Mouse (Mus musculus) small intestine, adult 2 months (tissue): ENCODE data around the gene Golga2.

ENCODE experiments used
- CTCF ChIP-seq: fragments of 200-500 bp; IDR thresholded peaks from 2 replicates; pipeline ENCODE4 v1.5.1; 2012; ENCODE audit warnings: low read depth, mild to moderate bottlenecking, control low read depth, inconsistent platforms, low read length, moderate library complexity, mixed read lengths; ENCODE audit not compliant: insufficient replicate concordance, insufficient read length; ENCODE audit errors: extremely low read depth
- POLR2A ChIP-seq: fragments of 200-500 bp; IDR thresholded peaks from 2 replicates; pipeline ENCODE4 v1.6.1; 2012; ENCODE audit warnings: low read depth, mild to moderate bottlenecking, control low read depth, inconsistent platforms, low read length, moderate library complexity

DNA sequence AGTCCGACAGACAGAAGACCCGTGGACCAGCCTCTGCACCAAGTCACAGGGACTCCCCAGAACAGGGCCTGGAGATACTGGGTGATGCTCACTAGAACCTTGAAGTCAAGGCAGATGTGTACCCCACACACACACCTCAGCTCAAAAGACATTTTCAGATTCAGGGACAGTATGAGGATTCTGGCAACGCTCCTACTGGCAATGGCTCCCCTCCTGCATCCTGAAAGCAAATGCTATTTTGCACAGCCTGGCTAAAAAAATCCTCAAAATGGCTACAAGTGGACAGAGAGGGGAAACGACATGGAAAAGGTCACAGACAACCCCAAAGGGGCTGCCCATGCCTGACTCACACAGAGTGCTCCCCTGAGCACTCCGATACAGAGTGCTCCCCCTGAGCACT, 45.0 kb downstream of the Golga2 start:
- TF ChIP-seq CTCF (no peak), POLR2A (no peak)
